Mouse (Mus musculus): ENCODE measurements around the gene Btc. TPM values are rescaled to one million over a fixed set of nuclear protein-coding genes. Genes with fewer than 3 reads are reported as not detected.

Btc gene
- polyA plus RNA-seq, 1 experiment: not detected

DNA sequence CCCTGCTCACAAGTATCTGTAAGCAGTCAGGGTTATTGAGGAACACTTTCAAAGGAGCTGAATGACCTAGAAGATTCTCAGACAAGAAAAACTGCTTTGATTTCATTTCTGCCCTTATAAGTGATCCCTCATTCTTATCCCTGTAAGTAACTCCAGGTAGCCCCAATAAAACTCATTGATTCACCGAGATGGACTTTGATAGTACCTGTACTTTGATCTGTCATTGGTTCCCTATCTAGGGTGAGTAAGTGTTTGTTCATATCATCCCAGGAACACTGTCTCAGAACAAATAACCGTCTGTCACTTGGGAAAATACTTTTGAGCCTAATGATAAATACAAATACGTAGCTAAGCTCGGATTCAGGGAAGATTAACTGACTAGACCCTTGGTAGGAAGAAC is 68.6 kb downstream of the Btc start:
- Histone ChIP-seq H3K27me3 (ENCODE audit: control insufficient read depth, insufficient read depth, low read length, poor library complexity, severe bottlenecking) (no peaks in the 10 kb centered on the region), H3K9ac (ENCODE audit: low read depth, poor library complexity, severe bottlenecking) (no peak overlapping the region)
- TF ChIP-seq EP300 (IDR thresholded peaks at IDR 0.05; ENCODE audit: insufficient read depth, low read depth, low read length) (no peak), POLR2A (IDR thresholded peaks at IDR 0.05; ENCODE audit: insufficient read depth, low read length) (no peak), CTCF (IDR thresholded peaks at IDR 0.05; ENCODE audit: low read depth, low read length) (no peak)

DNA sequence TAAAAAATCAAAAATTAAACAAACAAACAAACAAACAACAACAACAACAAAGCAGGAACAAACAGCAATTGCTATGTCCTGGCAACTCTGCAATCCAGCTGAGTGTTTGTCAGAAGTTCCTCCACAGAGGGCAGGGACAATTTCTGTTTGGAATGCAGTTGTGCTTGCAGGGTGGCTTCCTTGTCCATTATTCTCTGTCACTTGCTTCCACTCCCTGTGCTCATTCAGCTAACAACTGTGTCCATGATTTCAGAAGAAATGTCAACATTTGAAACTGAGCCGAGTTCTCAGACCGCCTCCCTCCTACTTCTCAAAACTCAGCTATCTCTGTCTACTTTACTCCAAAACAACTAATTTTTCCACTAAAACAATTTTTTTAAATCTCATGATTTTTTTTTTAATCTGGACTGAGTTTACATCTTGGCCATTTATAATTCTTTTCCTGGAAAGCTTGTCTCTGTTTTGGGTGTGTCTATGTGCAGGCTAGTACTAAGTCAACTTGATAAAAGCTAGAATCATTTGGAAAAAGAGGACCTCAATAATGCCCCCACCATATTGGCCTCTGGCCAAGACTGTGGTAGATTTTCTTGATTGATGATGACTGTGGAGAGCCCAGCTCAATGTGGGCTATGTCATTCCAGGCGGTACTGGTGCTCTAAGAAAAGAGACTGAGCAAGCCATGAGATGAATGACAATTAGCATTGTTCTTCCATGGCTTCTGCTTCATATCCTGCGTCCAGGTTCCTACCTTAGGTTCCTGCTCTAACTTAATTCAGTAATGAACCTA is 70.5 kb downstream of the Btc start:
- no peak for TF ChIP-seq CTCF (IDR thresholded peaks at IDR 0.05; ENCODE audit: low read depth, low read length)
- no peak for TF ChIP-seq EP300 (IDR thresholded peaks at IDR 0.05; ENCODE audit: insufficient read depth, low read depth, low read length)
- no peak for TF ChIP-seq POLR2A (IDR thresholded peaks at IDR 0.05; ENCODE audit: insufficient read depth, low read length)

More for the DNA sequence above, 68.6 kb downstream of the Btc start:
- Histone ChIP-seq H3K9me3 (replicated peaks; ENCODE audit: control insufficient read depth, insufficient read depth, low read length, poor library complexity, severe bottlenecking) (no peaks in the 10 kb centered on the region), H3K36me3 (ENCODE audit: control insufficient read depth, insufficient read depth, low read length, poor library complexity, severe bottlenecking) (no peaks in the 10 kb centered on the region), H3K27ac (ENCODE audit: insufficient read depth, low read length) (no peak overlapping the region), H3K4me3 (ENCODE audit: low read depth, low read length) (no peak overlapping the region), H3K4me1 (ENCODE audit: control insufficient read depth, insufficient read depth, low read length) (no peaks in the 10 kb centered on the region)

GRCm38 (mm10) chr5:91321840-91322239 is 81.0 kb downstream of the Btc start:
- H3K27ac ChIP-seq (ENCODE audit: insufficient read depth, low read length): no peak overlapping the region
- H3K4me1 ChIP-seq (ENCODE audit: control insufficient read depth, insufficient read depth, low read length): no peaks in the 10 kb centered on the region
- no peaks in the 10 kb centered on the region for H3K9me3 ChIP-seq (replicated peaks; ENCODE audit: control insufficient read depth, insufficient read depth, low read length, poor library complexity, severe bottlenecking)
- H3K27me3 ChIP-seq (ENCODE audit: control insufficient read depth, insufficient read depth, low read length, poor library complexity, severe bottlenecking): no peaks in the 10 kb centered on the region
- H3K4me3 ChIP-seq (ENCODE audit: low read depth, low read length): no peak overlapping the region
- no peaks in the 10 kb centered on the region for H3K36me3 ChIP-seq (ENCODE audit: control insufficient read depth, insufficient read depth, low read length, poor library complexity, severe bottlenecking)
- H3K9ac ChIP-seq (ENCODE audit: low read depth, poor library complexity, severe bottlenecking): no peak overlapping the region
- TF ChIP-seq CTCF (IDR thresholded peaks at IDR 0.05; ENCODE audit: low read depth, low read length): no peak
- TF ChIP-seq EP300 (IDR thresholded peaks at IDR 0.05; ENCODE audit: insufficient read depth, low read depth, low read length): no peak
- TF ChIP-seq POLR2A (IDR thresholded peaks at IDR 0.05; ENCODE audit: insufficient read depth, low read length): no peak

More for the DNA sequence above, 70.5 kb downstream of the Btc start:
- Histone ChIP-seq H3K36me3 (ENCODE audit: control insufficient read depth, insufficient read depth, low read length, poor library complexity, severe bottlenecking) (no peaks in the 10 kb centered on the region), H3K9me3 (replicated peaks; ENCODE audit: control insufficient read depth, insufficient read depth, low read length, poor library complexity, severe bottlenecking) (no peaks in the 10 kb centered on the region; the same call in 1 of the 2 replicates), H3K9ac (ENCODE audit: low read depth, poor library complexity, severe bottlenecking) (no peak overlapping the region), H3K27me3 (ENCODE audit: control insufficient read depth, insufficient read depth, low read length, poor library complexity, severe bottlenecking) (no peaks in the 10 kb centered on the region), H3K27ac (ENCODE audit: insufficient read depth, low read length) (no peak overlapping the region), H3K4me1 (ENCODE audit: control insufficient read depth, insufficient read depth, low read length) (no peaks in the 10 kb centered on the region), H3K4me3 (ENCODE audit: low read depth, low read length) (no peak overlapping the region)

GRCm38 (mm10) chr5:91320348-91320747 is 82.4 kb downstream of the Btc start:
- no peak overlapping the region for H3K4me3 ChIP-seq (ENCODE audit: low read depth, low read length)
- H3K9me3 ChIP-seq (replicated peaks; ENCODE audit: control insufficient read depth, insufficient read depth, low read length, poor library complexity, severe bottlenecking): no peaks in the 10 kb centered on the region
- no peak for TF ChIP-seq EP300 (IDR thresholded peaks at IDR 0.05; ENCODE audit: insufficient read depth, low read depth, low read length)
- TF ChIP-seq CTCF (IDR thresholded peaks at IDR 0.05; ENCODE audit: low read depth, low read length): no peak
- no peak for TF ChIP-seq POLR2A (IDR thresholded peaks at IDR 0.05; ENCODE audit: insufficient read depth, low read length)
- H3K4me1 ChIP-seq (ENCODE audit: control insufficient read depth, insufficient read depth, low read length): no peaks in the 10 kb centered on the region
- H3K27me3 ChIP-seq (ENCODE audit: control insufficient read depth, insufficient read depth, low read length, poor library complexity, severe bottlenecking): no peaks in the 10 kb centered on the region
- no peak overlapping the region for H3K27ac ChIP-seq (ENCODE audit: insufficient read depth, low read length)
- H3K9ac ChIP-seq (ENCODE audit: low read depth, poor library complexity, severe bottlenecking): no peak overlapping the region
- H3K36me3 ChIP-seq (ENCODE audit: control insufficient read depth, insufficient read depth, low read length, poor library complexity, severe bottlenecking): no peaks in the 10 kb centered on the region

GRCm38 (mm10) chr5:91313971-91314370 is 88.8 kb downstream of the Btc start:
- no peak for TF ChIP-seq EP300 (IDR thresholded peaks at IDR 0.05; ENCODE audit: insufficient read depth, low read depth, low read length)
- no peak for TF ChIP-seq POLR2A (IDR thresholded peaks at IDR 0.05; ENCODE audit: insufficient read depth, low read length)
- TF ChIP-seq CTCF (IDR thresholded peaks at IDR 0.05; ENCODE audit: low read depth, low read length): no peak
- Histone ChIP-seq H3K4me1 (ENCODE audit: control insufficient read depth, insufficient read depth, low read length) (no peaks in the 10 kb centered on the region), H3K9me3 (replicated peaks; ENCODE audit: control insufficient read depth, insufficient read depth, low read length, poor library complexity, severe bottlenecking) (no peaks in the 10 kb centered on the region), H3K36me3 (ENCODE audit: control insufficient read depth, insufficient read depth, low read length, poor library complexity, severe bottlenecking) (no peaks in the 10 kb centered on the region), H3K27ac (ENCODE audit: insufficient read depth, low read length) (no peak overlapping the region), H3K4me3 (ENCODE audit: low read depth, low read length) (no peak overlapping the region), H3K27me3 (ENCODE audit: control insufficient read depth, insufficient read depth, low read length, poor library complexity, severe bottlenecking) (no peaks in the 10 kb centered on the region), H3K9ac (ENCODE audit: low read depth, poor library complexity, severe bottlenecking) (no peak overlapping the region)

GRCm38 (mm10) chr5:91311767-91312166 is 91.0 kb downstream of the Btc start:
- Histone ChIP-seq H3K27me3 (ENCODE audit: control insufficient read depth, insufficient read depth, low read length, poor library complexity, severe bottlenecking) (no peaks in the 10 kb centered on the region), H3K4me1 (ENCODE audit: control insufficient read depth, insufficient read depth, low read length) (no peaks in the 10 kb centered on the region), H3K9ac (ENCODE audit: low read depth, poor library complexity, severe bottlenecking) (no peak overlapping the region), H3K27ac (ENCODE audit: insufficient read depth, low read length) (no peak overlapping the region), H3K9me3 (replicated peaks; ENCODE audit: control insufficient read depth, insufficient read depth, low read length, poor library complexity, severe bottlenecking) (no peaks in the 10 kb centered on the region), H3K4me3 (ENCODE audit: low read depth, low read length) (no peak overlapping the region), H3K36me3 (ENCODE audit: control insufficient read depth, insufficient read depth, low read length, poor library complexity, severe bottlenecking) (no peaks in the 10 kb centered on the region)
- TF ChIP-seq POLR2A (IDR thresholded peaks at IDR 0.05; ENCODE audit: insufficient read depth, low read length) (no peak), CTCF (IDR thresholded peaks at IDR 0.05; ENCODE audit: low read depth, low read length) (no peak), EP300 (IDR thresholded peaks at IDR 0.05; ENCODE audit: insufficient read depth, low read depth, low read length) (no peak)

Data from ES-Bruce4 (cell line).